In genomic region chr10:32881977-32882376, GRCm38 (mm10) we compare ENCODE assay signal across 14 mouse cellular contexts. TPM values are rescaled to one million over a fixed set of nuclear protein-coding genes. Genes with fewer than 3 reads are reported as not detected.
A peak's percentile ranks its signal among the peaks of the same experiment; 100 is the strongest.
DNase-seq lines count a peak whose midpoint lies in the region; ATAC-seq and TF ChIP-seq lines count a peak whose summit lies in the region.
"Had no signal": no experiment of that assay in that cellular context is flagged by ENCODE, and none has a peak within 500 bp of the region (broad histone marks: within the 10 kb centered on the region; RNA-seq: fewer than 3 reads in every experiment).

No protein-coding gene starts in this region.

- no peak overlapping the region for H3K4me2 ChIP-seq in hindbrain, embryonic 14.5 days (replicated peaks)
- no peak overlapping the region for H3K4me2 ChIP-seq in hindbrain, embryonic 13.5 days
- no peak overlapping the region for H3K4me2 ChIP-seq in midbrain, embryonic 14.5 days (ENCODE audit: low read length)
- H3K4me2 ChIP-seq in forebrain, postnatal 0 days (ENCODE audit: low read depth): no peak overlapping the region
- H3K4me2 ChIP-seq in intestine, postnatal 0 days (replicated peaks; ENCODE audit: low read depth): no peak overlapping the region
- H3K4me2 ChIP-seq: liver, embryonic 13.5 days had no signal

- no peak overlapping the region for H3K4me3 ChIP-seq in hindbrain, embryonic 14.5 days (replicated peaks; ENCODE audit: low read length)
- H3K4me3 ChIP-seq in hindbrain, embryonic 13.5 days: no peak overlapping the region
- no peak overlapping the region for H3K4me3 ChIP-seq in midbrain, embryonic 14.5 days (replicated peaks; ENCODE audit: low read depth, low read length)
- H3K4me3 ChIP-seq in midbrain, embryonic 10.5 days: no peak overlapping the region
- H3K4me3 ChIP-seq in cortical plate, adult 2 months (ENCODE audit: insufficient read depth, low read length): no peak overlapping the region
- H3K4me3 ChIP-seq in forebrain, postnatal 0 days (ENCODE audit: low read depth, low read length): no peak overlapping the region
- H3K4me3 ChIP-seq in intestine, postnatal 0 days (ENCODE audit: low read depth, low read length): no peak overlapping the region
- H3K4me3 ChIP-seq: liver, embryonic 13.5 days; megakaryocyte, embryonic 14.5 days had no signal

- no peak overlapping the region for H3K27ac ChIP-seq in hindbrain, embryonic 14.5 days
- H3K27ac ChIP-seq in hindbrain, embryonic 13.5 days: no peak overlapping the region
- no peak overlapping the region for H3K27ac ChIP-seq in midbrain, embryonic 14.5 days (replicated peaks; ENCODE audit: low read depth, low read length)
- H3K27ac ChIP-seq in midbrain, embryonic 10.5 days (replicated peaks): no peak overlapping the region
- 0 out of 2 replicates have a peak overlapping the region, but pooled peaks have one; percentile 3 for H3K27ac ChIP-seq in cortical plate, adult 2 months (ENCODE audit: insufficient read depth, low read length)
- no peak overlapping the region for H3K27ac ChIP-seq in forebrain, postnatal 0 days (ENCODE audit: low read depth, low read length)
- H3K27ac ChIP-seq in intestine, postnatal 0 days (ENCODE audit: low read depth, low read length): no peak overlapping the region
- H3K27ac ChIP-seq: liver, embryonic 13.5 days had no signal

- H3K27me3 ChIP-seq in hindbrain, embryonic 14.5 days (ENCODE audit: control insufficient read depth, insufficient read depth, low read length): no peaks in the 10 kb centered on the region
- no peaks in the 10 kb centered on the region for H3K27me3 ChIP-seq in hindbrain, embryonic 13.5 days
- H3K27me3 ChIP-seq in midbrain, embryonic 14.5 days (ENCODE audit: control insufficient read depth, insufficient read depth, low read length): no peaks in the 10 kb centered on the region
- no peaks in the 10 kb centered on the region for H3K27me3 ChIP-seq in midbrain, embryonic 10.5 days (ENCODE audit: low read depth, poor library complexity, severe bottlenecking)
- H3K27me3 ChIP-seq in forebrain, postnatal 0 days (ENCODE audit: insufficient read depth, low read length): no peaks in the 10 kb centered on the region
- no peaks in the 10 kb centered on the region for H3K27me3 ChIP-seq in intestine, postnatal 0 days (replicated peaks; ENCODE audit: control insufficient read depth, insufficient read depth, low read length)
- H3K27me3 ChIP-seq: liver, embryonic 13.5 days; megakaryocyte, embryonic 14.5 days had no signal

- ATAC-seq in hindbrain, embryonic 14.5 days (ENCODE audit: low FRiP score): peak; percentile 79; the same call in 1 of the 2 replicates
- no peak for ATAC-seq in hindbrain, embryonic 13.5 days (ENCODE audit: low FRiP score)
- ATAC-seq in midbrain, embryonic 14.5 days (ENCODE audit: low FRiP score, low TSS enrichment): no peak
- peak; percentile 92 for ATAC-seq in forebrain, postnatal 0 days
- ATAC-seq in intestine, postnatal 0 days: no peak
- ATAC-seq: CD4-positive, CD25-positive, alpha-beta regulatory T cell, adult 4 months had no signal

- 58% methylated on average over 6 of the region's 6 CpGs for WGBS in hindbrain, embryonic 14.5 days
- WGBS in hindbrain, embryonic 13.5 days: 57% methylated on average over 6 of the region's 6 CpGs
- WGBS in midbrain, embryonic 14.5 days: 63% methylated on average over 6 of the region's 6 CpGs
- WGBS in midbrain, embryonic 10.5 days: 73% methylated on average over 6 of the region's 6 CpGs
- 22% methylated on average over 6 of the region's 6 CpGs for WGBS in forebrain, postnatal 0 days
- WGBS in intestine, postnatal 0 days: 71% methylated on average over 6 of the region's 6 CpGs

- H3K9me3 ChIP-seq in hindbrain, embryonic 14.5 days (ENCODE audit: control insufficient read depth, low read length): no peaks in the 10 kb centered on the region
- no peaks in the 10 kb centered on the region for H3K9me3 ChIP-seq in hindbrain, embryonic 13.5 days
- H3K9me3 ChIP-seq in midbrain, embryonic 14.5 days (ENCODE audit: control insufficient read depth, low read length): no peaks in the 10 kb centered on the region
- no peaks in the 10 kb centered on the region for H3K9me3 ChIP-seq in midbrain, embryonic 10.5 days (replicated peaks)
- H3K9me3 ChIP-seq in forebrain, postnatal 0 days (ENCODE audit: low read length): no peaks in the 10 kb centered on the region
- no peaks in the 10 kb centered on the region for H3K9me3 ChIP-seq in intestine, postnatal 0 days (ENCODE audit: control insufficient read depth)
- H3K9me3 ChIP-seq: liver, embryonic 13.5 days; megakaryocyte, embryonic 14.5 days had no signal

- H3K36me3 ChIP-seq in hindbrain, embryonic 14.5 days (replicated peaks; ENCODE audit: control insufficient read depth, insufficient read depth): no peaks in the 10 kb centered on the region
- no peaks in the 10 kb centered on the region for H3K36me3 ChIP-seq in hindbrain, embryonic 13.5 days
- H3K36me3 ChIP-seq in midbrain, embryonic 14.5 days (ENCODE audit: control insufficient read depth, insufficient read depth, low read length): no peaks in the 10 kb centered on the region
- no peaks in the 10 kb centered on the region for H3K36me3 ChIP-seq in midbrain, embryonic 10.5 days
- H3K36me3 ChIP-seq in forebrain, postnatal 0 days (ENCODE audit: insufficient read depth): no peaks in the 10 kb centered on the region
- no peaks in the 10 kb centered on the region for H3K36me3 ChIP-seq in intestine, postnatal 0 days (ENCODE audit: control insufficient read depth, insufficient read depth)
- H3K36me3 ChIP-seq: liver, embryonic 13.5 days had no signal

- TF ChIP-seq CTCF in cortical plate, adult 2 months (IDR thresholded peaks at IDR 0.05; ENCODE audit: extremely low read depth, insufficient read depth, low read length): no peak
- TF ChIP-seq CTCF in forebrain, postnatal 0 days (IDR thresholded peaks at IDR 0.05; ENCODE audit: low read depth): no peak
- no peak for TF ChIP-seq CTCF in intestine, postnatal 0 days (IDR thresholded peaks at IDR 0.05; ENCODE audit: low read depth)

- no peaks in the 10 kb centered on the region for H3K4me1 ChIP-seq in hindbrain, embryonic 14.5 days (replicated peaks; ENCODE audit: control insufficient read depth, insufficient read depth, low read length)
- H3K4me1 ChIP-seq in hindbrain, embryonic 13.5 days (replicated peaks): no peaks in the 10 kb centered on the region
- H3K4me1 ChIP-seq in midbrain, embryonic 14.5 days (ENCODE audit: control insufficient read depth, insufficient read depth, low read length): no peaks in the 10 kb centered on the region
- no peaks in the 10 kb centered on the region for H3K4me1 ChIP-seq in midbrain, embryonic 10.5 days
- no peaks in the 10 kb centered on the region for H3K4me1 ChIP-seq in cortical plate, adult 2 months (ENCODE audit: control insufficient read depth, insufficient read depth, low read length)
- no peaks in the 10 kb centered on the region for H3K4me1 ChIP-seq in forebrain, postnatal 0 days (ENCODE audit: insufficient read depth)
- no peaks in the 10 kb centered on the region for H3K4me1 ChIP-seq in intestine, postnatal 0 days (replicated peaks; ENCODE audit: control insufficient read depth, insufficient read depth, low read length)
- H3K4me1 ChIP-seq: liver, embryonic 13.5 days; megakaryocyte, embryonic 14.5 days had no signal

- TF ChIP-seq POLR2A in cortical plate, adult 2 months (IDR thresholded peaks at IDR 0.05; ENCODE audit: extremely low read depth, insufficient read depth, low read length): no peak

- peak; percentile 29 for DNase-seq in hindbrain, embryonic 14.5 days (ENCODE audit: low spot score)
- DNase-seq in midbrain, embryonic 14.5 days: peak; percentile 13
- DNase-seq in midbrain, embryonic 10.5 days (ENCODE audit: low spot score): no peak
- peak; percentile 34 for DNase-seq in forebrain, postnatal 0 days
- DNase-seq: adrenal gland, adult 2 months; heart, postnatal 10 days; liver, embryonic 13.5 days had no signal

- no peak overlapping the region for H3K9ac ChIP-seq in hindbrain, embryonic 14.5 days
- no peak overlapping the region for H3K9ac ChIP-seq in hindbrain, embryonic 13.5 days
- no peak overlapping the region for H3K9ac ChIP-seq in midbrain, embryonic 14.5 days (replicated peaks; ENCODE audit: low read length)
- H3K9ac ChIP-seq in forebrain, postnatal 0 days: no peak overlapping the region
- no peak overlapping the region for H3K9ac ChIP-seq in intestine, postnatal 0 days (ENCODE audit: low read depth, low read length)
- H3K9ac ChIP-seq: liver, embryonic 13.5 days had no signal

RNA-seq across cellular contexts. Expression of gene Nkain2, which starts 8.3 kb away (rescaled TPM):
- polyA plus RNA-seq in hindbrain, embryonic 14.5 days (2014; fragmentation: Nextera tagmentation; extraction: Ambion mirVana): 16.6 and 18.3 TPM in 2 replicates
- 8.1 and 9.5 TPM in 2 replicates for polyA plus RNA-seq in hindbrain, embryonic 13.5 days (2015; fragmentation: Nextera tagmentation; extraction: Ambion mirVana)
- 13.6 and 25.6 TPM in 2 replicates for polyA plus RNA-seq in midbrain, embryonic 14.5 days (2014; fragmentation: Nextera tagmentation; extraction: Ambion mirVana)
- 0.88 and 1.1 TPM in 2 replicates for polyA plus RNA-seq in midbrain, embryonic 10.5 days (2016; fragmentation: Nextera tagmentation; extraction: Ambion mirVana)
- 27.2 and 30.0 TPM in 2 replicates for polyA plus RNA-seq in cortical plate, adult 2 months (2012; rRNA removed)
- 85.0 and 90.1 TPM in 2 replicates for total RNA-seq in forebrain, postnatal 0 days (2014; rRNA removed)
- 24.7 and 25.9 TPM in 2 replicates for polyA plus RNA-seq in forebrain, postnatal 0 days (2015; fragmentation: Nextera tagmentation; extraction: Ambion mirVana)
- polyA plus RNA-seq in intestine, postnatal 0 days (2015; fragmentation: Nextera tagmentation; extraction: Ambion mirVana): 0.50 and 1.0 TPM in 2 replicates
- total RNA-seq: MEL had no signal
- polyA plus RNA-seq: small intestine, adult 2 months had no signal

Comparison
In these comparisons a context has a peak if more than half of its experiments do, and no peak if none do; other contexts are left out.
1. ATAC-seq: peak in hindbrain, embryonic 14.5 days (single experiment) and forebrain, postnatal 0 days (single experiment); none in hindbrain, embryonic 13.5 days (single experiment), midbrain, embryonic 14.5 days (single experiment) and intestine, postnatal 0 days (single experiment).